Mouse (Mus musculus) monocyte, adult 5-6 weeks (primary cell): ENCODE results near the gene Adam11. TPM values are rescaled to one million over a fixed set of nuclear protein-coding genes. Genes with fewer than 3 reads are reported as not detected.

Source experiments
- ATAC-seq: fragments of 153-309, 156-312 bp; replicated peaks from 2 replicates; pipeline ENCODE4 v1.8.0; 2017; ENCODE audit warnings: mild to moderate bottlenecking; ENCODE audit not compliant: low TSS enrichment, insufficient number of reproducible peaks, severe bottlenecking, poor library complexity, low FRiP score
- total RNA-seq: library from RNA; stranded (forward); fragments of 200-1000, 200-491, 200-594 nt; gene quantifications from 3 replicates; pipeline ENCODE4 v1.2.3, GENCODE M21; 2017

Gene Adam11
- total RNA-seq, 1 experiment from 2014 or later: 2.1 TPM

- no peak for ATAC-seq
Measured at GRCm38 (mm10) chr11:102749712-102750111, 11.5 kb upstream of the Adam11 start.

DNA sequence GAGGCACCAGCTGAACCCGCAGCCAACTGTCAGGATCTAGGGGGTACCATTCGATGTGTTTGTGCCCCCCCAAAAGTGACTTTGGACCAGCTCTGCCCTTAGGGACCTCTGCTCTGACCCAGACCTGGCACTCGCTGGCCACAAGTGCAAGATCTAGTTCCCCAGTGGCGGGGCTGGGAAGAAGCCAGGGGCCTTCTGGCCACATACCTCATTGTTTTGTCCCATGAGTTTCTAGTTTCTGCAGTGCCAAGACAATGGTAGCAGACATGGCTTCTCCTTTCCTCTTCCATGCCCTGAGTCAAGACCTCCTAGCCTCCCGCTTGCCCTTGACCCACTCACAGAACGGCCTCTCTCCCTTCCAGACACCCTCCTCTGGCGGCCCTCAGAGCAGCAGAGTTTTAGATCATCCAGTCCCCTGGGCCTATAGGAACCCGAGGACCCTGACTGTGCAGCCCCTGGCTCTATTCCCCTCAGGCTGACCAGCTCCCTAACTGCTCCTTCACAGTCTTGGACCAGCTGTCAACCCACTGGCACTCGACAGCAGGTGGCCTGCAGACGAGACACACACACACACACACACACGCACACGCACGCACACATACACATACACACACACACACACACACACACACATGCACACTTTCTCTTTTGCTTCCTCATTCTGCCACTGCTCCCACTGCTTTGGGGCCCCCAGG, 8.2 kb upstream of the Adam11 start:
- ATAC-seq: no peak; the same call in 1 of the 2 replicates

DNA sequence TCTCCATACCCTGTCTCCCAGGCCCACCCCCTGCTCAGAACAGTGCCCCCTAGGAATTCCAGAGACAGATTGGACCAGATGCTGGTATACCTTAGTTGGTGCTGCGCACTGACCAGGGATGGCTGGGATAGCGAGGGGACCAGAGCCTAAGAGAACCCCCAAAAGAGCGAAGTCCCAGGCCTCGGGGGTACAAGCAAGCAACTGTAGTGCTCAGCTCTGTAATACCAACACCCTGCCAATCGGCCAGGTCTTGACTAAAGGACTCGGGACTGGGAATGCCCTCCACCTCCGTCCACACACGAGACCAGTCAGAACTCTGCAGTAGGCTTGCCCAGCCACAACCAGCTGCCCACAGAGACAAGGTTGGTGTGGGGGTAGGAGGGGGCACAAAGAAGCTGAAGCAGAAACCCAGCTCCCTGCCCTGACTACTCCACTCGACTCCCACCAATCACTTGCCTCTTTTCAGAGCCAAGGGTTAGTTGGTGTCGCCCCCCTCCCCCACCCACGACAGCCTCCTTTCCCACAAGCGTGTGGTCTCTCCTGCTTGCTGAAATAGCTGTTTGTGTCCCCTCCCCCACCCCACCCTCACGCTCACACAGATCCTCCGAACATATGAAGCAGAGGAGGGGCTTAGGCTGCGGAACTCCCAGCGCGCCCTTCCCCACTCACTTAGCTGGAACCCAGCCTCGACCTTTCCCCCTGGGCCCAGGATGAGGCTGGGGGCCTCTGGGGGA, 7.5 kb upstream of the Adam11 start:
- no peak for ATAC-seq

- no peak for ATAC-seq
Measured at GRCm38 (mm10) chr11:102754416-102754815, 6.8 kb upstream of the Adam11 start.

GRCm38 (mm10) chr11:102755391-102755790, 5.8 kb upstream of the Adam11 start:
- no peak for ATAC-seq

DNA sequence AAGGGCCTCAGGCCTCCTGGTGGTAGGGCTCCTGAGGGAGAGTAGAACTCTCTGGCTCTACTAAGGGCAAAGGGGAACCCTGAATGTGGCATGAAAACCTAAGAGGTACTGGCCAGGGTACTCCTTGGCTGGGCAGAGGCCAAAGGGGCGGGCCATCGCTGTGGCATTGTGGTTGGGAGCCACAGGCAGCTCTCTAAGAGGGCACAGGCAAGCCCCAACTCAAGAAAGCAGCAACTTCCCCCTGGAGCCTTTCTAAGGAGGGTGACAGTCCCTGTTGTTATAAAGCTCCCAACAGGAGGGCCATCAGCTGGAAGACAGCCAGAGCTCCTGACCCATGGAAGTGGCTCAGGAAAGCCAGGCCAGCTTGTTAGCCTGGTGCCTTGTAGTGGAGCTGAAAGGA, 2.3 kb upstream of the Adam11 start:
- no peak for ATAC-seq

- no peak for ATAC-seq
Measured at GRCm38 (mm10) chr11:102760805-102761308, 382 bp upstream of the Adam11 start.

- no peak for ATAC-seq
Measured at GRCm38 (mm10) chr11:102762248-102762647, 1.0 kb downstream of the Adam11 start.

- no peak for ATAC-seq
Measured at GRCm38 (mm10) chr11:102763009-102763767, 1.9 kb downstream of the Adam11 start.

GRCm38 (mm10) chr11:102765416-102765815, 4.2 kb downstream of the Adam11 start:
- no peak for ATAC-seq

DNA sequence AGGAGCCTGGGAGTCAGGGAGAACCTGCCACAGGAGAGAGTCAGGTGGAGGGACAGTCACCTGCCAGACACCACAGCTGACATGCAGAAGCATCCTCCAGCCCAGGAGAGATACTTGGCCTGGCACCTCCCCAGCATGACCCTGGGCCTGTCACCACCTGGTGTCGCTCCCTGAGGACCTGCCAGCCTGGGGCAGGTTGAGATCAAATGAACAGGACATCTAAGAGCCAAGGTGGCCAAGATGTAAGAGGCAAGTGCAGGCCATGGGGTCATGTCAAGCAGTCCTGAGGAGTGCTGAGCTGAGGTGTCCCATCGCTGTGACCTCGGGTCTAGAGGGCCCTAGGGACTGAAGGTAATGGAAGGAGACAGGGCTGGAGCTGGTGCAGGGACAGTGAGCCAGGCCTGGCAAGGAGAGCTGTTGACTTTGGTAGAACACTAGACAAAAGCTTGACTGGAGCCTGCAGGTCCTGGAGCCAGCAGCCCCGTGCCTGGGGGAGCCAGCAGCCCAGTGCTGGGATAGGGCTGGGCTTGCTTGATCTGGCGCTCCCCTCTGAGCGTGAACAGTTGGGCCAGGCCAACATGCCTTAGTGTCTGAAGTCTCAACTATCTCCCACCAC, 5.9 kb downstream of the Adam11 start:
- ATAC-seq: no peak

DNA sequence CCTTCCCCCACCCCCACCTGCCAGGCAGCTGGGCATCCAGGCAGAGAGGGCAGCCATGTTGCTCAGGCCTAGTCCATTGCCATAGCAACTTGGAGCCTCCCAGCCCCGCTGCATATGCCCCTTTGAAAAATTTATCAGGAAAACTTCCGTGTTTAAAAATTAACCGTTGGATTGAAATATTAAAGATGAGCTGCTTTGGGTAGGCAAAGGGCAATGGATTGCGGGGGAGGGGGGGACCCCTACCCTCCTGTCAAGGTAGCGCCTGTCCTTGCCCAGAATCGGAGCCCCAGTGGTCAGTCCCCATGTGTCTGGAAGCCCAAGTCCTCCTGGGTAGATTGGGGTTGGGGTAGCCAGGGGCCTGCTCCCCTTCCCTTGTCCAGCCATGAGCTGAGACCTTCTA, 7.9 kb downstream of the Adam11 start:
- no peak for ATAC-seq

GRCm38 (mm10) chr11:102769993-102770661, 8.9 kb downstream of the Adam11 start:
- no peak for ATAC-seq

GRCm38 (mm10) chr11:102770662-102771435, 9.6 kb downstream of the Adam11 start:
- no peak for ATAC-seq

- no peak for ATAC-seq
Measured at GRCm38 (mm10) chr11:102771916-102772714, 10.9 kb downstream of the Adam11 start.

- ATAC-seq: no peak
Measured at GRCm38 (mm10) chr11:102772771-102773700, 11.8 kb downstream of the Adam11 start.
